Mouse (Mus musculus) spleen, adult 12 weeks (tissue): ENCODE measurements around the gene Atox1.
"Not testable (repeated sequence)": the region's sequence is repeated elsewhere in the genome, so short reads cannot be mapped to it uniquely, and the experiment has no call there.

Experiments
- DNase-seq: peaks from one replicate; pipeline ENCODE4 v3.0.0; 2022; ENCODE audit warnings: low spot score

Atox1 gene

GRCm38 (mm10) chr11:55450311-55450710 lies 10.7 kb downstream of the Atox1 start:
- DNase-seq = no peak

DNA sequence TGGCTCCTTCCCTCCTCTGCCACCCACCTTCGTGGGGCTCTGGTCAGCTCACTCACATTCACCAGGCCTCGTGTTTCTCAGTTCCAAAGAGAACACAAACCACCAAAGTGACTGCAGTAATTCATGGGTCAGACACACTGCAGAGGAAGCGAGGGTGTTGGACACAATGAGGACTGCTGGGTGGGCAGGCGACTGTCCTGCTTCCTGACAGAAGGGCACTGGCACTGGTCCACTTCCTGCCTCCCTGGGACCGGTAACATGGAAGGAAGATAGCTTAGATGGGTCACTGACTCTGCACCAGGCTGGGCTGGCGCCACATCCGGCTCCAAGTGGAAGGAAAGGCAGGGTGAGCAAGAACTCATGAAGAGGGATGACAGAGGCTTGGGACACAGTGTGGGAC lies 11.5 kb downstream of the Atox1 start:
- DNase-seq = no peak

DNA sequence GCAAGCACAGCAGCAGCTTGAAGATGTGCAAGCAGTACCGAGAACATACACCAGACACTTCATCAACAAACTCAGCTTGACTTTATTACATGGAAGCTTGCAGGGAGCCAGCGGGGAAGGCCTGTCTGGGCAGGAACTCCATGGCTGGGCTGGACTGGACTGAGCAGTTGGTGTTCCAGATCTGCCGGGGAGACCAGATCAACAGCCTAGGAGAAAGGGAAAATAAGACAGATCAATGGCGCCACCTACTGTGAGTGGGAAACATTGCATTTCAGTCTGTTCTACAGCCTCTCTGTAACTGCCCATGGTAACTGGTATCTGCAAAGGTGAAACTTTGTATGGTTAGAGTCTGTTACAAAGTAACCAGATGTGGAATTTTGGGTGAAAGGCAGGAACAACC lies 14.5 kb downstream of the Atox1 start:
- peak; percentile 29 for DNase-seq

- no peak for DNase-seq
These were observed 16.3 kb downstream of the Atox1 start for GRCm38 (mm10) chr11:55444772-55445171.

DNA sequence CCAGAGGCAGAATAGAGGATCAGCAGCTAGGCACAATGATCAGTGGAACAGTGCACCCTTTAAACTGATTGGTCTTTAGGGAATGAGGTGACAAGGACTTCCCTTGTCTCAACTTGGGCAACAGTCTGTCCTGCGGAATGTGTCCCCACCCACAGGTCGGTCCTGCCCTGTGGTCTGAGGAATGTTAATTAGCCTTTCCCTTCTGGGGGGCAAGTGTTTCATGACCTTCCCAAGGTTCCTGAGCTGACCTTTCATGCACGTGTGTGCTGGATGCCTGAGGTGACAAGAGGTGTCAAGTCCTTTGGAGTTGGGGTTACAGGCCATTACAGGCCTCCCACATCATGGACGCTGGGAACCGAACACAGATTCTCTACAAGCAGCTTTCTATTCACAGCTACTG lies 21.3 kb downstream of the Atox1 start:
- no peak for DNase-seq

DNA sequence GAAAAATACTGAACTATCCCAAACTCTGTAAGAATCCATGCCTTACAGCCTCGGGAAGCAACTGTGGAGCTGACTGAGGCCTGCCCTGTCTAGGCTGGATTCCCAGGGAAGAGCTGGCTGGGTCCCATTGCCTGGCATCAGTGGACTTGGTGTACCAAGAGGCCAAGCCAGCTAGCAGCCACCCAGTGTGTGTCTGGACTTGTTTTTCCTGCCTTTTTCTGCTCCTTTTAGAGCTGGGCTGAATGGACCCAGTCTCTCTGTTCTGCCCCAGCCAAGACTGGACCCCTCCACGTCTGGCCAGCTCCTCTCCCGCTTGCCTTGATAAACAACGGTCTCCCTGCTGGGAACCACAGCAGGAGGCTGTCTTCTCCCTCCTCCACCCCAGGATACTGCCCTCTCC lies 23.0 kb downstream of the Atox1 start:
- DNase-seq = no peak

DNA sequence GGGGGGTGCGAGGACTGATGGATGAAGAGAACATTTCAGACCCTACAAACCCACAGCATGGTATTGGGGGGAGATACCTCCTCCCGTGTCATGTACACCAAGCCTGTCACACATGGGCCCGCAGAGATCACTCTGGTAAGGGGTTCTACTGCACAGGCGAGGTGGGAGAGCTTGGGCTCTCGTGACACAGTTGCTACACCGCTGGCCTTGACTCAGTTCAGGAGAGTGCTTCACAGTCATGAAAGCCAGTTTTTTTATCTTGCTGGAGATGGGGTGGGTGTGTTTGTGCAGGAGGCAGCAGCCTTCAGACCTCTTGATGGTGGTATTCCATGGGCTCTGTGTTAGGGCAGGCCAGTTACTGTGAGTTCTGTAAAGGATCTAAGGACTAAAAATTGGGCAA lies 24.9 kb downstream of the Atox1 start:
- DNase-seq = no peak

DNA sequence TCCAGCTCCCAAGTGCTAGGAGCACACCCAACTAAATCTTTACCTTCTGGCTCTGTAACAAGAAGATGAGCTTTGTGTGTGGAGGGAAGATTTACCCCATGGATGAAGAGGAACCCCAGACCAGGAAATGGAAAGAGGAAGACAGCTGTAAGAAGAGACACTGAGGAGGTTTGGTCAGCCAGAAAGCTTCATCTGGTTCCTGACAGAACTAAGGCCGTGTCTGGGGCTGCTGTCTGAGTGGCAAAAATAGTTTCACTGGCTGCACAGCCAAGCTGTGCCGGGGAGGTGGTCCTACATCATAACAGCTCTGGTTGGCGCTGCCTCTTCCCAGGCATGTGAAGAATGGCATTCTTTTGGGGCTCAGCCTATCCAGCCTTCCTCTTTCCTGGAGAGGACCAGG lies 28.1 kb downstream of the Atox1 start:
- no peak for DNase-seq

DNA sequence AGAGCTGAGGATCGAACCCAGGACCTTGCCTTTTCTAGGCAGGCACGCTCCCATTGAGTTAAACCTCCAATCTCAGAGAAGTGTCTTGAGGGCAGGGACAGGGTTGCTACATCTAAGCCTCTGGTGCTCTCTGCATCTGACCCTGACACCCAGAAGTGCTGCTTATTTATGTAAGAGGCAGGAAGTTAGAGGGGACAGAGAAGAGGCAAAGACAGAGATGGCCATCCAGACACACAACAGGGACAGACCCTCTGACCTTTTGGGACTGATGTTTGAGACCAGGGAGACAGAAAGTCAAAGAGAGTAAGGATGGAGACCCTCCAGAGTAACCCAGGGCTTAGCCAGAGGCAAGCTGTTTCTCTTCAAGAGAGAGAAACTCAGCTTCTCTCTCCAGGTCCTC lies 31.1 kb downstream of the Atox1 start:
- no peak for DNase-seq

DNA sequence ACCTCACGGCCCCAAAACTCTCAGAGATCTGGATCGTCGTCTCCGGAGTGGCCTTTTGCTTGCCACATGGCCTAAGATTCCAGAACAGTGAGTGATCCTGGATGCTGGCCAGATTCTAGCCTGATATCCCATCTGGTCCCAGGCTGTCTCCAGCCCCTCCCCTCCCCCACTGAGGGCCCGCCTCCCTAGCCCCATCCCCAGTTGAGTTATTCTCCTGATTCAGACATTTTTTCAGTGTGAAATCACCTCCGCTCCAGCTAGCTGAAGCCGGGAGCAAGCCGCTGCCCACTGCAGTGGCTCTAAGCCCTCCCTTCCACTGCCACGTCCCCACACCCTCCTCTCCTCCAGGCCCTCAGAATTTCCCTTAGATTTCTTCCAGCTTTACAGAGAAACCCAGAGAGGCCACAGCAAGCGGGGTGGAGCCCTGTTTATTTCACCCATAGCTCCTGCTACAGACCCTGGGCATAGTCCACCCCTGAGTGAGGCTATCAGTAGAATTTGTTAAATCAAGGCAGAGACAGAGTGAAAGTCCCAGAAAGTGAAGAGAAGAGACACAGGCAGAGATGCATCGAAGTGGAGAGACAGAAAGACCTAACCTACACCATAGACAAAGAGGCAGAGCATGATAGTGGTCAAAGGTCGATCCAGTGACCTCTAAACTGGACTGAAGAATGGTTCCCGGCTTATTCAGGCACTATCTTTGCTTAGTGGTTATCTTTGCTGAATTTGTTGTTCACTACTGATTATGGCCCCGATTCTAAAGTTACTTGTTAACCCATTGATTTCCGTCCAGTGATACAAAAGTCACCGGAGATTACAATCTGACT lies 32.6 kb downstream of the Atox1 start:
- DNase-seq = no peak

GRCm38 (mm10) chr11:55424746-55425360 lies 36.2 kb downstream of the Atox1 start:
- DNase-seq = no peak

DNA sequence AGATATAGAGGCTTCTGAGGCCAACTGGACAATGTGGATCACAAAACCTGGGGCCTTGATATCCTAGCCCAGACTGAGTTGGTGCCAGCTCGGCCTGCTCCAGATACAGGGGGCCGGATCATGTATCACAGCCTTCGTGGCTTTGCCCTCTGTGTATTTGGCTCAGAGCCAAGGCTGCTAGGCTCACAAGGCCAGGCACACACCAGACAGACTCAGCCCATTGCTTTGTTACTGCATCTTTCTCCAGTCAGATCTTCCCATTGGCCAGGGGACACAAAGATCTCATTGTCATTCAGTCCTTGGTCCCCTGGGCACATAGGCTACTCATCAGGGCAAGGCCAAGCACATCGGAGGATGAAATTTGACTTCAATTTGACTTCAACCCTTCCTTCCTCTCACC lies 37.3 kb downstream of the Atox1 start:
- no peak for DNase-seq

DNA sequence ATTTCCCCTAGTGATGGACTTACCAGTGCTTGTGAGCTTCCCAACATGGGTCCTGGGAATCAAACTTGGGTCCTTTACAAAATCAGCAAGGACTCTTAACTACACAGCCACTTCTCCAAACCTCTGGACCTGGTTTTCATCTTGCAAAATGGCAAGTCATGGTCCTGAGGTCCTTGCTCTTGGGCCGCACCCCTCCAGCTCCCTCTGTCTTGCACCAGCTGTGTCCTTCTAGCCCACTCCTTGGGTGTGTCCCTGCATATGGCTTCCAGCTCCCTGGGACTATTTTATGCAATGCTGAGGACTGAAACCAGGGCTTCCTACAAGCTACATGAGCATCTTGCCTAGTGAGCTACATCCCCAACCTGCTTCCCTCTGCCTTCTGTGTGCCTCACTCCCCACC lies 38.1 kb downstream of the Atox1 start, which contains the start of gene Sparc:
TSS of gene Sparc (minus strand) at position 206 of the 400 bp plus-strand sequence.
- no peak for DNase-seq

DNA sequence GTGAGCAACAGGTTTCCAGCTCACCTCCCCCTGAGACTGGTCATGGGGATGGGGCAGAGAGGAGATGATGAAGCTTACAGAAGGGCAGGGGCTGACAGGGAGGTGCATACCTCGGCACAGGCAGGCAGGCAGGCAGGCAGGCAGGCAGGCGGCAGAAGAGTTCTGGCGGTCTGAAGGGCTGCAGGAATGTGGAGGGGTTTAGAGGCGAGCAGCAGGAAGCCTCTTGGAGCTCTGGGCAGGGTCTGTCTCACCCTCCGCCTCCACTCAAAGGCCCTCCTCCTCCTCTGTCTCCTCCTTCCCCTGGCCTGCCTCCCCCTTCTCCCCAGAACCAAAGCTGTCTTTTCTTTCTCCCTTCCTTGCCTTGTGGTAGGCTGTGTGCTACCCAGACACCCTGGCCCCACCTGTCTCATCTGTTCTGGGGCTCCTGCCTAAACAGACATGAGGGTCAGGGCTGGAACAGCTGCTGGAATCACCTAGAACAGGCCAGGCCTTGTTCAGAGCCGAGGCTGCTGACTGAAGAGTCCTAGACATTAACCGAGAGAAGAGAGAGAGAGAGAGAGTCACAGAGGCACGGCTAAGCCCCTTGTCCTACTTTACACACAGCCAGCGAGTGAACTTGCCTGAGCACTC lies 41.2 kb downstream of the Atox1 start:
- no peak for DNase-seq

GRCm38 (mm10) chr11:55419296-55419677 lies 41.8 kb downstream of the Atox1 start:
- no peak for DNase-seq

GRCm38 (mm10) chr11:55418704-55419061 lies 42.4 kb downstream of the Atox1 start:
- DNase-seq = no peak

GRCm38 (mm10) chr11:55417898-55418703 lies 42.9 kb downstream of the Atox1 start:
- no peak for DNase-seq

GRCm38 (mm10) chr11:55416609-55417265 lies 44.3 kb downstream of the Atox1 start:
- no peak for DNase-seq

DNA sequence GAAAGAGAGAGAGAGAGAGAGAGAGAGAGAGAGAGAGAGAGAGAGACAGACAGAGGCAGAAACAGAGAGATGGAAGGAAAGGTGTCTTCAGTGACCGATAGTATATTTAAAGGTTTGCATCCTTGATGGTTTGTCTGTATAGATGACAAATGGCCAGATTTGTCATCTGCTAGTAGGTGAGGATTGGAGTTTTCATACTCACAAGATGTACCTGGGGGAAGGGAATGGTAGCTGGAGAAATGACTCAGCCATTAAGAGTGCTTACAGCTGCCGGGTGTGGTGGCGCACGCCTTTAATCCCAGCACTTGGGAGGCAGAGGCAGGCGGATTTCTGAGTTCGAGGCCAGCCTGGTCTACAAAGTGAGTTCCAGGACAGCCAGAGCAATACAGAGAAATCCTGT lies 45.3 kb downstream of the Atox1 start:
- not testable (repeated sequence) for DNase-seq

DNA sequence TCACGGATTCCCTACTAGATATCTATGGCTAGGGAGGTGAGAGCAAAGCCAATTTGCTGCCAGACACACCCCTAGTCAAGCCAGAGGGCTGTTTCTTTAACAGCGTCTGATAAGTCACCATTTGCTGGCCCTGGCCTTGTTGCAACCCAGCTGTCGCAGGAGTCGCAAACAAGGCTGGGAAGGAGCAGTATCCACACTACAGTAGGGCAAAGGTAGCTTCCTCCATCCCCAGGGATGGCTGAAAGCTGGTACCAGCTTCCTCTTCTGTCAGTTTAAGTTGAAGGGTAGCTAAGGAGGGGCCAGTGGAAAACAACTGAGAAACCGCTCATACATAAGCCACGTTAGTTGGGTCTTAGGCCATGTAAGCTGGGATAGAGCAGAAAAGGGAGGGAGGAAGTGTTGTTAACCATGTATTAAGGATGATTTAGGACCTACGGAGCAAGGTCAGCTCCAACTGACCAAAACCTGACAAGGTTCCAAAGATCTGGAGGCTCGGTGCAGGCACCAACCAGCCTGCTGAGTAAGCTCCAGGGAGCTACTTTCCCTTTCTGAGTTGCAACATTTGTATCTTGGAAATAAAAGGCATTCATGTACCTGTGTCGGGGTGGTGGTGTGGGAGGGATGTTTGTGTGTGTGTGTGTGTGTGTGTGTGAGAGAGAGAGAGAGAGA lies 45.9 kb downstream of the Atox1 start:
- DNase-seq = no peak

GRCm38 (mm10) chr11:55414314-55414713 lies 46.7 kb downstream of the Atox1 start:
- no peak for DNase-seq
